Mouse (Mus musculus): ENCODE results near the gene Spock2. TPM values are rescaled to one million over a fixed set of nuclear protein-coding genes. Genes with fewer than 3 reads are reported as not detected.

Gene Spock2
- total and polyA plus RNA-seq, 3 experiments, result 0.03 TPM; not detected in 2

- Histone ChIP-seq H3K4me1 (ENCODE audit: control insufficient read depth in 1 of 2, insufficient read depth in 2 of 2, low read length in 2 of 2) (peaks cover 18 to 31% of the 10 kb centered on the region in 2 experiments), H3K9ac (ENCODE audit: control insufficient read depth, low read depth, low read length, poor library complexity, severe bottlenecking) (no peak overlapping the region), H3K79me2 (ENCODE audit: control insufficient read depth, insufficient read depth, low read length, poor library complexity) (no peaks in the 10 kb centered on the region), H3K27me3 (ENCODE audit: control insufficient read depth in 1 of 2, insufficient read depth in 2 of 2, low read length in 2 of 2) (no peaks in the 10 kb centered on the region), H3K9me3 (replicated peaks; ENCODE audit: insufficient read depth, low read length) (no peaks in the 10 kb centered on the region), H3K27ac (ENCODE audit: control insufficient read depth, low read depth, low read length) (peak overlapping the region; percentile 76), H3K36me3 (ENCODE audit: control insufficient read depth in 1 of 2, insufficient read depth in 2 of 2, low read length in 2 of 2) (peaks cover 0 to 29% of the 10 kb centered on the region in 2 experiments; a peak in 2 of 4 replicates), H3K4me3 (ENCODE audit: control insufficient read depth in 1 of 2, insufficient read depth in 1 of 2, low read depth in 2 of 2, low read length in 2 of 2) (no peak overlapping the region)
- TF ChIP-seq EP300 (IDR thresholded peaks at IDR 0.05; ENCODE audit: low read depth in 1 of 2, low read length in 2 of 2) (no peak), JUND (IDR thresholded peaks at IDR 0.05; ENCODE audit: low read depth, low read length) (no peak), POLR2A (IDR thresholded peaks at IDR 0.05; ENCODE audit: control insufficient read depth in 1 of 2, insufficient read depth in 1 of 2, low read depth in 1 of 2, low read length in 2 of 2, poor library complexity in 1 of 2) (no peak), TAL1 (IDR thresholded peaks at IDR 0.05; ENCODE audit: low read length) (no peak), POLR2AphosphoS2 (IDR thresholded peaks at IDR 0.05; ENCODE audit: low read length) (no peak), SMC3 (IDR thresholded peaks at IDR 0.05; ENCODE audit: low read depth, low read length) (no peak), TCF12 (IDR thresholded peaks at IDR 0.05; ENCODE audit: low read depth, low read length) (no peak), ETS1 (IDR thresholded peaks at IDR 0.05; ENCODE audit: low read depth, low read length) (no peak), CHD2 (IDR thresholded peaks at IDR 0.05; ENCODE audit: low read length) (no peak), GABPA (IDR thresholded peaks at IDR 0.05; ENCODE audit: low read depth, low read length) (no peak), NELFE (IDR thresholded peaks at IDR 0.05; ENCODE audit: low read depth, low read length) (no peak), USF1 (IDR thresholded peaks at IDR 0.05; ENCODE audit: low read depth, low read length) (no peak), POLR2AphosphoS5 (IDR thresholded peaks at IDR 0.05; ENCODE audit: borderline replicate concordance, low read depth, low read length) (no peak), MEF2A (IDR thresholded peaks at IDR 0.05; ENCODE audit: extremely low read depth, insufficient replicate concordance, low read depth, low read length, poor library complexity, severe bottlenecking) (no peak), NRF1 (IDR thresholded peaks at IDR 0.05; ENCODE audit: insufficient read depth, low read depth, low read length, poor library complexity, severe bottlenecking) (no peak)
- DNase-seq (ENCODE audit: low read depth, low spot score), result peak; percentile 10
Measured at GRCm38 (mm10) chr10:60077226-60077625, 28.8 kb upstream of the Spock2 start.

GRCm38 (mm10) chr10:60077736-60078560 is 28.1 kb upstream of the Spock2 start:
- DNase-seq (ENCODE audit: low read depth, low spot score), result peak; percentile 80
- Histone ChIP-seq H3K4me3 (ENCODE audit: control insufficient read depth in 1 of 2, insufficient read depth in 1 of 2, low read depth in 2 of 2, low read length in 2 of 2) (peak overlapping the region; percentile 21 to 37), H3K27ac (ENCODE audit: control insufficient read depth, low read depth, low read length) (peak overlapping the region; percentile 76), H3K79me2 (ENCODE audit: control insufficient read depth, insufficient read depth, low read length, poor library complexity) (no peaks in the 10 kb centered on the region), H3K9me3 (replicated peaks; ENCODE audit: insufficient read depth, low read length) (no peaks in the 10 kb centered on the region), H3K36me3 (ENCODE audit: control insufficient read depth in 1 of 2, insufficient read depth in 2 of 2, low read length in 2 of 2) (peaks cover 0 to 29% of the 10 kb centered on the region in 2 experiments; a peak in 2 of 4 replicates), H3K27me3 (ENCODE audit: control insufficient read depth in 1 of 2, insufficient read depth in 2 of 2, low read length in 2 of 2) (no peaks in the 10 kb centered on the region), H3K4me1 (ENCODE audit: control insufficient read depth in 1 of 2, insufficient read depth in 2 of 2, low read length in 2 of 2) (peaks cover 18 to 31% of the 10 kb centered on the region in 2 experiments), H3K9ac (ENCODE audit: control insufficient read depth, low read depth, low read length, poor library complexity, severe bottlenecking) (peak overlapping the region; percentile 37)
- TF ChIP-seq NELFE (IDR thresholded peaks at IDR 0.05; ENCODE audit: low read depth, low read length), result no peak; the same call in 1 of the 2 replicates
- TF ChIP-seq EP300 (IDR thresholded peaks at IDR 0.05; ENCODE audit: low read depth in 1 of 2, low read length in 2 of 2), result 0 out of 4 replicates have a peak, but pooled peaks of 1 of the 2 experiments have one; percentile 5
